Mouse (Mus musculus) midbrain, embryonic 10.5 days (tissue): ENCODE data around the gene Opa1. TPM values are rescaled to one million over a fixed set of nuclear protein-coding genes. Genes with fewer than 3 reads are reported as not detected.

Source experiments
- DNase-seq: peaks from one replicate; pipeline ENCODE4 v3.0.0-alpha.2; 2017; ENCODE audit warnings: low spot score
- H3K27ac ChIP-seq: fragments of 300-500 bp; sonication (generic); replicated peaks from 2 replicates; pipeline ENCODE4 v1.5.1; 2016; ENCODE audit warnings: mild to moderate bottlenecking
- H3K27me3 ChIP-seq: fragments of 300-500 bp; sonication (generic); 2 replicates; pipeline ENCODE4 v1.6.1; 2016; ENCODE audit warnings: low read depth, mild to moderate bottlenecking; ENCODE audit not compliant: poor library complexity, severe bottlenecking
- H3K36me3 ChIP-seq: fragments of 300-500 bp; sonication (generic); 2 replicates; pipeline ENCODE4 v1.6.1; 2016; ENCODE audit warnings: mild to moderate bottlenecking, moderate library complexity
- H3K4me1 ChIP-seq: fragments of 300-500 bp; sonication (generic); 2 replicates; pipeline ENCODE4 v1.6.1; 2016
- H3K4me3 ChIP-seq: fragments of 300-500 bp; sonication (generic); 2 replicates; pipeline ENCODE4 v1.5.1; 2016; ENCODE audit warnings: mild to moderate bottlenecking, moderate library complexity
- H3K9me3 ChIP-seq: fragments of 300-500 bp; sonication (generic); replicated peaks from 2 replicates; pipeline ENCODE4 v1.6.1; 2016; ENCODE audit warnings: mild to moderate bottlenecking
- WGBS: fragments of 180-500 bp; shearing (Covaris S2); methylation state at CpG from one replicate; pipeline ENCODE4 v1.1.7; 2016; 5-methylcytosine and 5-hydroxymethylcytosine counted together
- polyA plus RNA-seq: library from polyadenylated mRNA; unstranded; fragments of >200 nt; fragmentation: Nextera tagmentation; extraction: Ambion mirVana; gene quantifications from 2 replicates; pipeline ENCODE4 v1.2.1, GENCODE M21; 2016

The Opa1 gene
- polyA plus RNA-seq, 1 experiment from 2014 or later = 36.4 TPM

GRCm38 (mm10) chr16:29683563-29683962, 104.4 kb downstream of the Opa1 start:
- 3% methylated on average over 12 of the region's 12 CpGs for WGBS
- no peaks in the 10 kb centered on the region for H3K36me3 ChIP-seq
- H3K4me1 ChIP-seq = peaks cover 59% of the 10 kb centered on the region
- H3K9me3 ChIP-seq = no peaks in the 10 kb centered on the region; the same call in 1 of the 2 replicates
- peak overlapping the region; percentile 43 for H3K4me3 ChIP-seq
- H3K27ac ChIP-seq = peak overlapping the region; percentile 87
- H3K27me3 ChIP-seq = peaks cover 93% of the 10 kb centered on the region
- DNase-seq = peak; percentile 89

GRCm38 (mm10) chr16:29684111-29684510, 105.0 kb downstream of the Opa1 start:
- no peak for DNase-seq
- WGBS = 62% methylated on average over 2 of the region's 2 CpGs
- H3K4me1 ChIP-seq = peaks cover 60% of the 10 kb centered on the region

GRCm38 (mm10) chr16:29684641-29685040, 105.5 kb downstream of the Opa1 start:
- H3K4me3 ChIP-seq = no peak overlapping the region
- WGBS = 93% methylated on average over 2 of the region's 2 CpGs
- H3K4me1 ChIP-seq = peaks cover 58% of the 10 kb centered on the region
- H3K9me3 ChIP-seq = no peaks in the 10 kb centered on the region
- peaks cover 93% of the 10 kb centered on the region for H3K27me3 ChIP-seq
- H3K27ac ChIP-seq = 0 out of 2 replicates have a peak overlapping the region, but pooled peaks have one; percentile 87
- no peaks in the 10 kb centered on the region for H3K36me3 ChIP-seq
- no peak for DNase-seq

More at GRCm38 (mm10) chr16:29684111-29684510, 105.0 kb downstream of the Opa1 start:
- Histone ChIP-seq H3K27ac (peak overlapping the region; percentile 87), H3K36me3 (no peaks in the 10 kb centered on the region), H3K27me3 (peaks cover 93% of the 10 kb centered on the region), H3K4me3 (peak overlapping the region; percentile 43; the same call in 1 of the 2 replicates), H3K9me3 (no peaks in the 10 kb centered on the region)

- WGBS = 74% methylated on average over 6 of the region's 6 CpGs
- no peak for DNase-seq
- Histone ChIP-seq H3K9me3 (no peaks in the 10 kb centered on the region), H3K27ac (no peak overlapping the region), H3K27me3 (peaks cover 93% of the 10 kb centered on the region), H3K4me1 (peaks cover 44% of the 10 kb centered on the region), H3K36me3 (no peaks in the 10 kb centered on the region), H3K4me3 (no peak overlapping the region)
These were observed 107.0 kb downstream of the Opa1 start for GRCm38 (mm10) chr16:29686141-29686540.

GRCm38 (mm10) chr16:29687987-29688885, 109.1 kb downstream of the Opa1 start:
- Histone ChIP-seq H3K27me3 (peaks cover 98% of the 10 kb centered on the region), H3K4me3 (no peak overlapping the region), H3K9me3 (no peaks in the 10 kb centered on the region), H3K4me1 (peaks cover 35% of the 10 kb centered on the region), H3K27ac (peak overlapping the region; percentile 6), H3K36me3 (no peaks in the 10 kb centered on the region)
- no peak for DNase-seq
- WGBS = 78% methylated on average over 17 of the region's 17 CpGs

- Histone ChIP-seq H3K27me3 (peaks cover 100% of the 10 kb centered on the region), H3K4me1 (peaks cover 35% of the 10 kb centered on the region)
- no peak for DNase-seq
These were observed 110.2 kb downstream of the Opa1 start for GRCm38 (mm10) chr16:29689187-29689819.

GRCm38 (mm10) chr16:29693025-29693682, 114.0 kb downstream of the Opa1 start:
- 32% methylated on average over 5 of the region's 5 CpGs for WGBS
- H3K9me3 ChIP-seq = no peaks in the 10 kb centered on the region
- H3K4me1 ChIP-seq = peaks cover 24% of the 10 kb centered on the region
- H3K27me3 ChIP-seq = peaks cover 82% of the 10 kb centered on the region
- no peak for DNase-seq
- H3K27ac ChIP-seq = peak overlapping the region; percentile 15
- H3K4me3 ChIP-seq = no peak overlapping the region
- H3K36me3 ChIP-seq = no peaks in the 10 kb centered on the region

More at GRCm38 (mm10) chr16:29689187-29689819, 110.2 kb downstream of the Opa1 start:
- H3K36me3 ChIP-seq = no peaks in the 10 kb centered on the region
- H3K27ac ChIP-seq = no peak overlapping the region
- H3K4me3 ChIP-seq = no peak overlapping the region
- H3K9me3 ChIP-seq = no peaks in the 10 kb centered on the region
- 80% methylated on average over 11 of the region's 11 CpGs for WGBS

GRCm38 (mm10) chr16:29693791-29694419, 114.8 kb downstream of the Opa1 start:
- Histone ChIP-seq H3K27ac (peak overlapping the region; percentile 15; the same call in 1 of the 2 replicates), H3K27me3 (peaks cover 75% of the 10 kb centered on the region)
- no peak for DNase-seq

GRCm38 (mm10) chr16:29694420-29694959, 115.4 kb downstream of the Opa1 start:
- Histone ChIP-seq H3K27me3 (peaks cover 69% of the 10 kb centered on the region), H3K36me3 (no peaks in the 10 kb centered on the region), H3K9me3 (peaks cover 10% of the 10 kb centered on the region; the same call in 1 of the 2 replicates), H3K4me3 (no peak overlapping the region), H3K4me1 (peaks cover 19% of the 10 kb centered on the region), H3K27ac (0 out of 2 replicates have a peak overlapping the region, but pooled peaks have one; percentile 10)
- 88% methylated on average over 9 of the region's 9 CpGs for WGBS
- no peak for DNase-seq

More at GRCm38 (mm10) chr16:29693791-29694419, 114.8 kb downstream of the Opa1 start:
- H3K4me1 ChIP-seq = peaks cover 19% of the 10 kb centered on the region
- H3K36me3 ChIP-seq = no peaks in the 10 kb centered on the region
- WGBS = 74% methylated on average over 6 of the region's 6 CpGs
- H3K9me3 ChIP-seq = peaks cover 5% of the 10 kb centered on the region; the same call in 1 of the 2 replicates
- no peak overlapping the region for H3K4me3 ChIP-seq
